Mouse (Mus musculus) limb, embryonic 12.5 days (tissue): Measurements from ENCODE around the gene Sox13. TPM values are rescaled to one million over a fixed set of nuclear protein-coding genes. Genes with fewer than 3 reads are reported as not detected.
"Not testable (repeated sequence)": the region's sequence is repeated elsewhere in the genome, so short reads cannot be mapped to it uniquely, and the experiment has no call there.

ENCODE experiments used
- ATAC-seq: fragments of 200-750 bp; cut with Nextera tagmentation; 2 replicates; pipeline ENCODE4 v1.8.0; 2017; ENCODE audit warnings: low read depth, moderate TSS enrichment; ENCODE audit not compliant: insufficient number of reproducible peaks, insufficient read depth, low FRiP score, low TSS enrichment
- H3K27ac ChIP-seq: fragments of 300-500 bp; sonication (generic); 2 replicates; pipeline ENCODE4 v1.5.1; 2016; ENCODE audit warnings: mild to moderate bottlenecking, moderate library complexity
- H3K27me3 ChIP-seq: fragments of 300-500 bp; sonication (generic); 2 replicates; pipeline ENCODE4 v1.6.1; 2016; ENCODE audit warnings: mild to moderate bottlenecking, moderate library complexity
- H3K36me3 ChIP-seq: fragments of 300-500 bp; sonication (generic); 2 replicates; pipeline ENCODE4 v1.6.1; 2016; ENCODE audit warnings: mild to moderate bottlenecking, moderate library complexity
- H3K4me1 ChIP-seq: fragments of 300-500 bp; sonication (generic); replicated peaks from 2 replicates; pipeline ENCODE4 v1.6.1; 2016
- H3K4me2 ChIP-seq: fragments of 300-500 bp; sonication (generic); 2 replicates; pipeline ENCODE4 v1.6.1; 2016; ENCODE audit warnings: mild to moderate bottlenecking, moderate library complexity
- H3K4me3 ChIP-seq: fragments of 300-500 bp; sonication (generic); replicated peaks from 2 replicates; pipeline ENCODE4 v1.5.1; 2016; ENCODE audit warnings: mild to moderate bottlenecking
- H3K9ac ChIP-seq: fragments of 300-500 bp; sonication (generic); replicated peaks from 2 replicates; pipeline ENCODE4 v1.6.1; 2016; ENCODE audit warnings: mild to moderate bottlenecking, moderate library complexity
- H3K9me3 ChIP-seq: fragments of 300-500 bp; sonication (generic); 2 replicates; pipeline ENCODE4 v1.6.1; 2016; ENCODE audit warnings: mild to moderate bottlenecking, moderate library complexity
- WGBS: fragments of 180-500 bp; shearing (Covaris S2); methylation state at CpG from one replicate; pipeline ENCODE4 v1.1.7; 2016; 5-methylcytosine and 5-hydroxymethylcytosine counted together
- polyA plus RNA-seq: library from polyadenylated mRNA; unstranded; fragments of >200 nt; fragmentation: Nextera tagmentation; extraction: Ambion mirVana; gene quantifications from 2 replicates; pipeline ENCODE4 v1.2.1, GENCODE M21; 2016

Gene Sox13
- polyA plus RNA-seq, 1 experiment from 2014 or later, result 5.6 TPM

DNA sequence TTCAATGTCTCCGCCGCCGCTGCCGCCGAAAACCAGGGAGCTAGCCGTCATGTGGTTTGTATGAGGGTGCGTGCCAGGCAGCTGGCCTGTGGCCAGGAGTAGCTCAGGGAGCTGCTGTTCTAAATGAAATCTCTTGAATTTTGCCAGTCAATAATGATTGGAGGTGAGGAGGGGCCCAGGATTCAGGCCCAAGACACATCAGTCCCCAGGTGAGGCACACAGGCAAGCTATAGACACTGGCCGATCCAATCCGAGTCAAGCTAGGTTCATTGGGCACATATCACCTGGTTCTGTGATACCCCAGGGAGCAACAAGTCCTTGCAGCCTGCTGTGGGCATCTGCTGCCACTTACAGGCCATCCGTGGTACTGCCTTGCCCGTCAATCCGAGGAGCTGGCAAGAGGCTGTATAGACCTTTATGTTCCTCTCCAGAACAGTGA, 70.8 kb downstream of the Sox13 start:
- Histone ChIP-seq H3K9me3 (no peaks in the 10 kb centered on the region), H3K27me3 (peaks cover 35% of the 10 kb centered on the region), H3K36me3 (no peaks in the 10 kb centered on the region), H3K4me1 (peaks cover 12% of the 10 kb centered on the region), H3K4me2 (no peak overlapping the region), H3K27ac (no peak overlapping the region), H3K4me3 (no peak overlapping the region), H3K9ac (no peak overlapping the region)
- WGBS, result 54% methylated on average over 12 of the region's 12 CpGs
- ATAC-seq, result peak; percentile 38; the same call in 1 of the 2 replicates

- Histone ChIP-seq H3K36me3 (no peaks in the 10 kb centered on the region), H3K4me2 (no peak overlapping the region), H3K4me1 (peaks cover 12% of the 10 kb centered on the region), H3K27me3 (peaks cover 22% of the 10 kb centered on the region; the same call in 1 of the 2 replicates), H3K4me3 (no peak overlapping the region), H3K9ac (no peak overlapping the region), H3K27ac (no peak overlapping the region), H3K9me3 (no peaks in the 10 kb centered on the region)
- ATAC-seq, result no peak
- 34% methylated on average over 9 of the region's 9 CpGs for WGBS
Measured at GRCm38 (mm10) chr1:133351762-133352161, 72.4 kb downstream of the Sox13 start.

DNA sequence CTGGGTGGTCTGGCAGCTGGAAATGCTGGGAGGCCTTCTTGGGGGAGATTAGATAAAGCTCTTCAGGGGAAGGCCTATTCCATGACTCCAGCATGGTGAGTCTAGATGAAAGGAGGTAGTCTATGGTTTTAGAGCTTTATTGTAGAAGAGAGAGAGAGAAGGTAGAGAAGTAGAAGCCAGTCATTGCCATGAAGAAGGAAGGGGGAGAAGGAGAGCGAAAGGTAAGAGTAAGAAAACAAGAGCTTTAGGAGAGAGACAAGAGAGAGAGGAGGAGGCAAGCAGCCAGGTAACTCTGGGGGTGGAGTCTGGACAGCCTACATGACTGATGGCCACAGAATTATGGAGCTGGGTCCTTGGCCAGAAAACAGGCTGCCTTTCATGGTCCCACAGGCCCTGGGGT, 74.0 kb downstream of the Sox13 start, which contains the start of gene Ren1:
Ren1 (plus strand) TSS at position 301 of the 400 bp plus-strand sequence.
- Histone ChIP-seq H3K4me3 (no peak within 1 kb of the TSS), H3K27me3 (peaks cover 18% of the 10 kb centered on the region; the same call in 1 of the 2 replicates), H3K36me3 (no peaks in the 10 kb centered on the region), H3K9ac (no peak within 1 kb of the TSS), H3K9me3 (no peaks in the 10 kb centered on the region), H3K4me1 (no peaks in the 10 kb centered on the region), H3K27ac (no peak within 1 kb of the TSS), H3K4me2 (no peak within 1 kb of the TSS)
- WGBS, result 92% methylated on average over 1 of the region's 1 CpGs
- no peak for ATAC-seq

- no peaks in the 10 kb centered on the region for H3K36me3 ChIP-seq
- WGBS, result 81% methylated on average over 11 of the region's 11 CpGs
Measured at GRCm38 (mm10) chr1:133347693-133348520, 76.3 kb downstream of the Sox13 start.

GRCm38 (mm10) chr1:133347226-133347625, 77.0 kb downstream of the Sox13 start:
- Histone ChIP-seq H3K9me3 (no peaks in the 10 kb centered on the region), H3K4me1 (no peaks in the 10 kb centered on the region), H3K27me3 (peaks cover 9% of the 10 kb centered on the region; the same call in 1 of the 2 replicates), H3K4me2 (no peak overlapping the region), H3K9ac (no peak overlapping the region), H3K36me3 (no peaks in the 10 kb centered on the region), H3K27ac (no peak overlapping the region), H3K4me3 (no peak overlapping the region)
- ATAC-seq, result no peak
- 57% methylated on average over 3 of the region's 3 CpGs for WGBS

More at GRCm38 (mm10) chr1:133347693-133348520, 76.3 kb downstream of the Sox13 start:
- H3K27me3 ChIP-seq, result peaks cover 13% of the 10 kb centered on the region; the same call in 1 of the 2 replicates
- no peaks in the 10 kb centered on the region for H3K9me3 ChIP-seq
- no peak overlapping the region for H3K4me3 ChIP-seq
- H3K4me1 ChIP-seq, result no peaks in the 10 kb centered on the region
- H3K27ac ChIP-seq, result no peak overlapping the region
- ATAC-seq, result no peak
- no peak overlapping the region for H3K4me2 ChIP-seq
- no peak overlapping the region for H3K9ac ChIP-seq

DNA sequence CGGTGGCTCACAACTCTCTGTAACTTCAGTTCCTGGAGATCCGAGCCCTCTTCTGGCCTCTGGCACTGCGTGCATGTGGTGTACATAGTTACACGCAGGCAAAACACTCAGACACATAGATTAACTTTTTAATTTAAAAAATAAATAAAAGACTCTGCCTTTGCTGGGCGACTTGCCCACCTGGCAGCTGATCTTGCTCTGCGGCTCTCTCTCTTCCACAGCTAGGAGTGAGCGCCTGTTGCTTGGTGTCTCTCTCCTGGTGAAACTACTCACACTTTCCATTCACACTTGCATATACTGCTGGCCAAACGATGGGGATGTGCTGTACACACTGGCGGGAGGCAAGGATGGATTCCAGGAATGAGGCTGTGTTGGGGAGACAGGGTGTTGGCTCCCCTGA, 77.6 kb downstream of the Sox13 start:
- no peaks in the 10 kb centered on the region for H3K36me3 ChIP-seq
- WGBS, result 79% methylated on average over 9 of the region's 9 CpGs
- H3K27me3 ChIP-seq, result peaks cover 5% of the 10 kb centered on the region; the same call in 1 of the 2 replicates
- no peak for ATAC-seq
- H3K9me3 ChIP-seq, result no peaks in the 10 kb centered on the region
- H3K4me2 ChIP-seq, result no peak overlapping the region
- no peak overlapping the region for H3K4me3 ChIP-seq
- H3K4me1 ChIP-seq, result no peaks in the 10 kb centered on the region
- no peak overlapping the region for H3K27ac ChIP-seq
- no peak overlapping the region for H3K9ac ChIP-seq

GRCm38 (mm10) chr1:133344357-133344756, 79.8 kb downstream of the Sox13 start:
- Histone ChIP-seq H3K9ac (no peak overlapping the region), H3K4me3 (no peak overlapping the region), H3K27ac (no peak overlapping the region), H3K4me1 (no peaks in the 10 kb centered on the region), H3K27me3 (no peaks in the 10 kb centered on the region), H3K4me2 (no peak overlapping the region), H3K9me3 (no peaks in the 10 kb centered on the region), H3K36me3 (no peaks in the 10 kb centered on the region)
- 86% methylated on average over 2 of the region's 2 CpGs for WGBS
- no peak for ATAC-seq

DNA sequence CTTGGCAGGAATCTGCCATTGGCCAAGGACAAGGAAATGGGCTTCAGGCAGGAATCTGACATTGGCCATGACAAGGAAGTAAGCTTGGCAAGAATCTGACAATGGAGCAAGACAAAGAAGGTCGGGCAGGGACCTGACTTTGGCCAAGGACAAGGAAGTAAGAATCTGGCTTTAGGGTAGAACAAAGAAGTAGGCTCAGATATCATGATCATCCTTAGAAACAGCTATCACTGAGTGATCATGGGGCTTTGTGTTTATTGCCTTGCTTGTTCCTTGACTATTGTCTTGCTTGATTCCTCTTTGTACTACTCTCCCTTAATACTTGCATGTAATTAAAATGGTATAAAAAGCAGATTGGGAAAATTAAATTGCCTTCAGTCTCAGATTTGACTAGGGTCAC, 83.8 kb downstream of the Sox13 start:
- not testable (repeated sequence) for ATAC-seq

GRCm38 (mm10) chr1:133333937-133334336, 90.2 kb downstream of the Sox13 start:
- H3K4me2 ChIP-seq, result no peak overlapping the region
- H3K27ac ChIP-seq, result no peak overlapping the region
- H3K36me3 ChIP-seq, result no peaks in the 10 kb centered on the region
- peaks cover 8% of the 10 kb centered on the region for H3K4me1 ChIP-seq
- peaks cover 32% of the 10 kb centered on the region for H3K27me3 ChIP-seq
- H3K9me3 ChIP-seq, result no peaks in the 10 kb centered on the region
- no peak overlapping the region for H3K9ac ChIP-seq
- 89% methylated on average over 6 of the region's 6 CpGs for WGBS
- ATAC-seq, result no peak
- H3K4me3 ChIP-seq, result no peak overlapping the region

More for the DNA sequence above, 83.8 kb downstream of the Sox13 start:
- not testable (repeated sequence) for H3K27me3 ChIP-seq, H3K36me3 ChIP-seq, H3K4me2 ChIP-seq, H3K9ac ChIP-seq, H3K9me3 ChIP-seq, H3K27ac ChIP-seq, H3K4me1 ChIP-seq, H3K4me3 ChIP-seq
- WGBS, result 73% methylated on average over 1 of the region's 1 CpGs

GRCm38 (mm10) chr1:133332656-133333430, 91.3 kb downstream of the Sox13 start:
- no peak overlapping the region for H3K4me3 ChIP-seq
- ATAC-seq, result no peak
- H3K36me3 ChIP-seq, result no peaks in the 10 kb centered on the region
- no peaks in the 10 kb centered on the region for H3K9me3 ChIP-seq
- no peak overlapping the region for H3K27ac ChIP-seq
- H3K4me1 ChIP-seq, result peaks cover 8% of the 10 kb centered on the region
- WGBS, result 90% methylated on average over 11 of the region's 11 CpGs
- no peak overlapping the region for H3K9ac ChIP-seq
- peaks cover 43% of the 10 kb centered on the region for H3K27me3 ChIP-seq
- no peak overlapping the region for H3K4me2 ChIP-seq
